13 mouse cellular contexts compared by ENCODE assay signal in the genomic region with DNA sequence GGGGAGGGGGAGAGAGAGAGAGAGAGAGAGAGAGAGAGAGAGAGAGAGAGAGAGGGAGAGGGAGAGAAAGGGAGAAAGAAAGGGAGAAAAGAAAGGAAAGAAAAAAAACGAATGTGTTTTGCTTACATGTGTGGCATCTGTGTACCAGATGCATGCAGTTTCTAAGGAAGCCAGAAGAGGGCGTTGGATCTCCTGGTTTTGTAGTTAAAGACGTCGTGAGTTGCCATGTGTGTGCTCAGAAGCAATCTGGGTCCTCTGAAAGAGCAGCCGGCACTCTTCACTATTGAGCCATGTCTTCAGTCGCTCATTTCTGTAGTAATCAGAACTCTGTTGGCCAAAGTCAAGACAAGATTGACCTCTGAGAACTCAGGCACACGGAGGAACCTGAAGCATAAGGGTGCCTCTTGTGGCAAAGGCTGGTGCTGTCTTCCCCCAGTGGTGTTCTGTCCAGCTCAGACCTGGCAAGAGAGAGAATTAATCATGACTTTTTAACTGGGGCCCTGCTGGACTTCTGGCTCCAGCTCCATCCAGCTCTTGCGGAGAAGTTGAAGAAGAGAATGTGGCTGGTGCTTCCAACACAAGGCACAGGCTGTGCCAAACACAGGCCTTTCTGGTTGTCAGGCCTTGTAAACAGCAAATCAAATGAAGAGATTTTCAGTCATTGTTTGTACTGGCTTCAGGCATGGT.
DNase-seq lines count a peak whose midpoint lies in the region; TF ChIP-seq lines count a peak whose summit lies in the region.
"Had no signal": no experiment of that assay in that cellular context is flagged by ENCODE, and none has a peak within 500 bp of the region (broad histone marks: within the 10 kb centered on the region; RNA-seq: fewer than 3 reads in every experiment).

No protein-coding gene starts in this region.

- TF ChIP-seq EP300 in CH12.LX (IDR thresholded peaks at IDR 0.05; ENCODE audit: low read length), result no peak

- no peak overlapping the region for H3K4me3 ChIP-seq in gastrocnemius, adult 2 months
- H3K4me3 ChIP-seq in CH12.LX (replicated peaks in 1 of 3; ENCODE audit: low read depth in 2 of 3, low read length in 2 of 3, poor library complexity in 1 of 3), result no peak overlapping the region
- H3K4me3 ChIP-seq: hindbrain, embryonic 15.5 days had no signal

- no peak overlapping the region for H3K9ac ChIP-seq in CH12.LX (ENCODE audit: insufficient read depth, low read depth)
- H3K9ac ChIP-seq: hindbrain, embryonic 15.5 days; liver, embryonic 14.5 days had no signal

- no peak for TF ChIP-seq POLR2A in CH12.LX (IDR thresholded peaks at IDR 0.05; ENCODE audit: low read depth, low read length)

- dilution Hi-C loops in CH12.LX (cut with MboI; ENCODE audit: extremely low pct_ligation_motif_present, extremely low pct_unique_long_range_greater_than_20kb, low sequenced_read_pairs), result no loop called here

- no peak for DNase-seq in gastrocnemius, adult 2 months
- DNase-seq in gastrocnemius, postnatal 10 days, result no peak
- peak; percentile 28 to 38 for DNase-seq in kidney, adult 8-10 months
- DNase-seq in kidney, postnatal 10 days, result no peak
- DNase-seq in CH12.LX (ENCODE audit: extremely low read depth), result peak; percentile 34
- peak; percentile 86 for DNase-seq in adipocyte (ENCODE audit: low spot score)
- no peak for DNase-seq in embryo, embryonic 10.5 days (ENCODE audit: low spot score)
- no peak for DNase-seq in thymus, adult 18-20 months
- DNase-seq: adrenal gland, adult 8-10 months; cerebellum, adult 11-12 months had no signal

- no peaks in the 10 kb centered on the region for H3K79me2 ChIP-seq in CH12.LX (replicated peaks; ENCODE audit: control insufficient read depth, extremely low read depth, insufficient read depth, poor library complexity, severe bottlenecking)

- no peaks in the 10 kb centered on the region for H3K27me3 ChIP-seq in CH12.LX (replicated peaks)

- H3K27ac ChIP-seq in gastrocnemius, adult 2 months, result peak overlapping the region; percentile 75; the same call in 1 of the 2 replicates
- H3K27ac ChIP-seq in CH12.LX (ENCODE audit: insufficient read depth, low read depth), result no peak overlapping the region
- H3K27ac ChIP-seq: hindbrain, embryonic 15.5 days; liver, embryonic 14.5 days; macrophage had no signal

- no peaks in the 10 kb centered on the region for H3K36me3 ChIP-seq in CH12.LX (replicated peaks in 1 of 2; ENCODE audit: control insufficient read depth in 1 of 2, insufficient read depth in 1 of 2, low read length in 1 of 2)
- H3K36me3 ChIP-seq: hindbrain, embryonic 15.5 days had no signal

- H3K9me3 ChIP-seq in CH12.LX (replicated peaks; ENCODE audit: low read length), result no peaks in the 10 kb centered on the region
- H3K9me3 ChIP-seq: hindbrain, embryonic 15.5 days had no signal

- peak; percentile 20; the same call in 1 of the 2 replicates for TF ChIP-seq CTCF in gastrocnemius, adult 2 months (IDR thresholded peaks at IDR 0.05)
- TF ChIP-seq CTCF in CH12.LX (conservative IDR thresholded peaks at IDR 0.05 in 1 of 2, IDR thresholded peaks at IDR 0.05 in 1 of 2; ENCODE audit: low read depth in 2 of 2, low read length in 2 of 2), result peak in 1 of 2 experiments; percentile 35; a peak in 2 of 4 replicates

- in situ Hi-C loops in CH12.LX (cut with MboI; ENCODE audit: low pct_ligation_motif_present, low pct_unique_long_range_greater_than_20kb, low sequenced_read_pairs), result no loop called here

- no peak overlapping the region for H3K4me2 ChIP-seq in CH12.LX (ENCODE audit: insufficient read depth, low read depth, poor library complexity, severe bottlenecking)
- H3K4me2 ChIP-seq: hindbrain, embryonic 15.5 days had no signal

- TF ChIP-seq RAD21 in CH12.LX (IDR thresholded peaks at IDR 0.05; ENCODE audit: low read depth, low read length), result peak; percentile 23

- H3K4me1 ChIP-seq in CH12.LX (ENCODE audit: control insufficient read depth in 1 of 2, insufficient read depth in 2 of 2), result peaks cover 11 to 43% of the 10 kb centered on the region in 2 experiments

- intact Hi-C loops in gastrocnemius, adult 2 months (cut with DNase I), result no loop called here

TF ChIP-seq in CH12.LX, 34 proteins besides CTCF, POLR2A, EP300 and RAD21:
- no peak for TF ChIP-seq E2F4 (IDR thresholded peaks at IDR 0.05; ENCODE audit: insufficient replicate concordance, low read depth, low read length)
- no peak for TF ChIP-seq ZKSCAN1 (IDR thresholded peaks at IDR 0.05; ENCODE audit: borderline replicate concordance, low read depth, low read length)
- no peak for TF ChIP-seq MYC (IDR thresholded peaks at IDR 0.05; ENCODE audit: low read depth, low read length)
- peak; percentile 40 for TF ChIP-seq SMC3 (IDR thresholded peaks at IDR 0.05; ENCODE audit: low read depth, low read length)

Comparison
In these comparisons a context has a peak if more than half of its experiments do, and no peak if none do; other contexts are left out.
1. DNase-seq: peak in kidney, adult 8-10 months (2 of 2), CH12.LX (single experiment) and adipocyte (single experiment); none in gastrocnemius, adult 2 months (single experiment), gastrocnemius, postnatal 10 days (single experiment), kidney, postnatal 10 days (single experiment), embryo, embryonic 10.5 days (single experiment) and thymus, adult 18-20 months (0 of 2).